Mouse (Mus musculus): Measurements from ENCODE around the gene Lsm3. TPM values are rescaled to one million over a fixed set of nuclear protein-coding genes. Genes with fewer than 3 reads are reported as not detected.
A peak's percentile ranks its signal among the peaks of the same experiment; 100 is the strongest.
"Not testable (repeated sequence)": the region's sequence is repeated elsewhere in the genome, so short reads cannot be mapped to it uniquely, and the experiment has no call there.

Gene Lsm3
- 27.8 and 35.8 TPM in 2 replicates for polyA plus RNA-seq (2012; rRNA removed)

DNA sequence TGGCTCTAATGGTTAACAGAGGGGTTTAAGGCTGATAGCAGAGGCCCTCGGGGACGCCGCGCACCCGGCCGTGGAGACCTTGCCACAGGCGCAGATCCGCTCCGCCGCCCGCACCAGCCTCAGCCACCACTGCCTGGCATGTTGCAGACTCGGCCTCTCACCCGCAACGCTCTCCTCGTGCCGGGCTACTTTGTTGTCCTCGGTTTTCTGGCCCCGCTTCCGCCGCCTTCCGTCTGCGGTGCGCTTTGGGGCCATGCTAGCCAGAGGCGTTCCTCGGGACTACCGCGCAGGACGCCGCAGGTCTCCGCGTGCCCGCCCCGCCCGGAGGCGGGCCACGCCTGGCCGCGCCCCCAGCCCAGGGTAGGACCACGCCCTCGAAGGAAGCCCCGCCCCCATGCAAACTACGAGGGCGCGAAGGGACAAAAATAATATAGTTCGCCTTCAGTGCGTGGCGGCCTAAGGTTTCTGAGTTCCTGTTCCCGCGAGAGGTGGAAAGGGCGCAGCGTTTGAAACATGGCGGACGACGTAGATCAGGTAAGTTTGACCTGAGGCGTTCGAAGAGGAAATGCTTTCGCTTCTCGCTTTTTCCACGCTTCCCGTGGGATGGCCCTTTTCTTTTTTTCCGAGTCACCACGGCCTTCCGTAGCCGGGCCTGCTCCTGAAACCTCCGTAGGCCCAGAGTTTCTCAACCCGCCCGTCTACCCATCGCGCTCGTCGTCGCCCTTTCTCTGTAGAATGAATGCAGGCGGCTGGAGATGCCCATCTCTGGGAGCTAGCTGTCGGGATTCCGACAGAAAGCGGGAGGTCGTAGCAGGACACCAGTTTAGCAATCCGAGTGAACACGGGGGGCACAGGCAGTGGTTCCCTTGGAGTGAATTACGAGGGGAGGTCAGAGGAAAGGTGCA is at the start of gene Lsm3, which contains the start of gene Xpc:
TSS of gene Lsm3 (plus strand) at position 384 of the 905 bp plus-strand sequence.
TSS of gene Xpc (minus strand) at position 344 of the 905 bp plus-strand sequence.
- peak; percentile 75 for DNase-seq (ENCODE audit: low read depth)

DNA sequence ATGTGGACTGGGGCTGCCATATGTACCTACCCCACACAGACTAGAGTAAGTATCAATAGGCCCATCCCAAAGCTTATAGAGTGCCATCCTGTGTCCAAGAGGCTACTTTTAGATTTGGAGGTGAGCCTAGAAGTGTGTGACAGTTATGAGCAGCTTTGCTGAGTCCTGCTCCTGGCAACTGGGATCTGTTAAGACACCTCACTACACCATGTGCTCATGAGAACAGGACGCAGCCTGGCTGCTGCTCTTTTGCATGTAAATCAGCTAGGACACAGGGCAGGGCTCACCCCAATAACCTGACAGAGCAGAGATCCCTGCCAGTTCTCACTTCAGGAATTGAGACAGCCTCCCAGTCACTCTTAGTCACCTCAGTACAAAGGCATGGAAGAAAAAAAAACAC is 48.6 kb upstream of the Lsm3 start:
- DNase-seq (ENCODE audit: low read depth): no peak

DNA sequence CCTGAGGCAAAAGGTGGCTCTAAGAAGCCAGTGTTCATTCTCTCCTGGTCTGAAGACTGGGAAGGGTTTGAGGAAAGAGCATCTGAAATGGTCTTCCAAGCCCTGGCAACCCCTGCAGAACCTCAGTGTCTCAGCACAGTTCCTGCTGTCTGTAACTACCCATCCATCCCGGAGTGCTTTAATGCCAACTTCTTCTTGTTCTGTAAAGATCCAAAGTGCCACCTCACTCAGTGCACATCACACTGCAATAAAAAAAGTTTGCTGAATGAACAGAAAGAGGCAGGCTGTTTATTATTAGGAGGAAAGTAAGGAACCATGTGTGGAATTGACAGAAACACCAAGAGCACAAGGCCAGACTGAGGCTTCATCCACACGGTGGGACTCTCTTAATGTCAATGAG is 45.0 kb upstream of the Lsm3 start:
- DNase-seq (ENCODE audit: low read depth): no peak

DNA sequence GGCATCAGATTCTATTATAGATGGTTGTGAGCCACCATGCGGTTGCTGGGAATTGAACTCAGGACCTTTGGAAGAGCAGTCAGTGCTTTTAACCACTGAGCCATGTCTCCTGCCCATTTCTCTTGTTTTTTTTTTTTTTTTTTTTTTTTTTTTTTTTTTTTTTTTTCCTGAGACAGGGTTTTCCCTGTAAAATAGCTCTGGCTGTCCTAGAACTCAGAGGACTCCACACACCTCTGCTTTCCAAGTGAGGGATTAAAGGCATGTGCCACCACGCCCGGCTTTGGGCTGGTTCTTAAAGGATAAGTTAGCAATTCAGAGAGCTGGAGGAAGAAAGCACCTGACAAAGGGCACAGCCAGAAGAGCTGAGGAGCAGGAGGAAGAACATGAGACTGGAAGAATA is 44.3 kb upstream of the Lsm3 start:
- not testable (repeated sequence) for DNase-seq (ENCODE audit: low read depth)

DNA sequence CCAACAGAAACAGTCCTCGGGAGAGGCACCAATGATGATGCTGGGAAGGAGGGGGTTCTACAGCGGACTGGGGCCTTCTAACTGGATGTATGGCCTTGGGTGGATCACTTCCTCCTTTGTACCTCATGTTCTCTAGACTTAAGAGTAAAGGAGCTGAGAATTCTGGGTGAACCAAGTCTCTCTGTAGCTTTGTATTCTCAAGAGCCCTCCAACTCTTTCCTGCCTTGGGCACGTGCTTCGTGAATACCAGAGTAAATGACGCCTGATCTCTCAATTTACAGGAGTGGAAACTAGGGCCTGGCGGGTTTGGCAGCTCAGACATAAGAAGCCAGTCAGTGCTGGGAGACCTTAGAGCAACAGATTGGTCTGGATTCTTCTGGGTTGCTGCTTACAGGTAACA is 43.4 kb upstream of the Lsm3 start:
- DNase-seq (ENCODE audit: low read depth): no peak

DNA sequence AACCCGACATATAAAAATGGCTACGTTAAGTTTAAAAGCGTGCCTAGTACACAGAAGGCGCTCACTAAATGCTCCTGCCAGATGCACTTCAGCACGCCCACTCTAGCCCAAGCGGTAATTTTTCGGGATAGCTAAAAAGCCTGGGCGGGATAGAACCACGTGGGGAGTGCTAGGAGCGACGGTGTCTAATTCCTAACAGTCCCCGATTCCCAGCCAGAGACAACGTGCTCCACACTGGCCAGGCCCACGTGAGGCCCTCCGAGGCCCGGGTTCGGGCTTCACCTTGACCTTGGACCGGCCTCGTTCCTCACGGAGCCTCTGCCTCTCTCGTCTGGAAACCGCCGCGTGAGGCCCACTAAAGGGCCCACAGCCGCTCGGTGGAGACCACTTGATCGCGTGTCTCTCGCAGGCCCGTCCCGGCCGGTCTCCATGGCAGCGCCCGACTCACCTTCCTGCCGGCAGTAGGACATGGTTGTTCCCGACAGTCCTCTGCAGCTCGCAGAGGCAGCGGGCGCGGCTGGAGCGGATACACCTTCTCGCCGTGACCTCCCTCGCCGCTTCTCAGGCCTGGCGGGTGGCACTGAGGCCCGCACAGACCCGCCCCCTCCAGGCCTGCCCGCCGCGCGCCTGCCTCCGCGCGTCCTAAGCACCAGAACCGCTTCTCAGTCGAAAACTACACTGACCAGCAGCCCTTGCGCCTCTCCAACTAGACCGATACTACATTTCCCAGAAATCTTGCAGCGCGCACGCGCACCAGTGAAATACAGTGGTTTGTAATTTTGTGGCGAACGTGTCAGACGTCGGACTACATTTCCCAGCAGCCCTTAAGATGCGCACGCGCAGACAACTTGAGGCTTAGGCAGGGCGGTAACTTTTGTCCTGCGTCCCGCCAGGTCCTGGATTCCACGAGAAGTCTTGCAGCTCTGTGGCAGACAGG is 42.6 kb upstream of the Lsm3 start, which contains the start of the genes Chchd4 and Tmem43:
TSS of gene Chchd4 (minus strand) at position 679 of the 937 bp plus-strand sequence.
TSS of gene Tmem43 (plus strand) at position 836 of the 937 bp plus-strand sequence.
- peak; percentile 92 for DNase-seq (ENCODE audit: low read depth)

DNA sequence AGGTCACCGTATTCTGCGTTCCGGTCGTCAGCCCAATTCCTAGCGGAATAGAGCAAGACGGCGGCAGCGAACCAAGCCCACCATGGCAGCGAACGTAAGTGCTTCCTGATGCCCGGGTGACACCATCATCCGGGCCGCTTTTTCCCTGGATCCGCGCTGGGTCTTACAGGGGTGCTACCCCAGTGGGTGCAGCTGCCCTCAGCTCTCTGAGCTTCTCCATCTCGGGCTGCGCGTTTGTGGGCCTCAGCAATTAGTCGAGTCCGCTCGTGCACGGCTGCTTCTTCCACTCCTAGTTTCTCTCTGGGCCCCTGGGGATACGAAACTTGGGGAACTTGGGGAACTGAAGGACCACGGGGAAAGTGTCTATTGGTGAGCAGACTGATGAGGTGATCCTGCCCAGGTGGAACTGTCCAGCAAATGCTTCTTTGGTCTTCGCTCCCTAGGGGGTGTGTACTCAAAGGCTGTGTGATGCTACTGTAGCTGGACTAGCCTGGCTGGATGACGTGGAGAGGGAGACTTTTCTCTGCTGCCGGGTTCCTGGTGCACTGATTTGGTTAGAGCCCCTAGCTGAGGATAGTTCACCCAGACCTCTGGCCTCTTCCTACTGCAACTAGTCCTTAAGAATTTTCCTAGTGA is 41.8 kb upstream of the Lsm3 start:
- no peak for DNase-seq (ENCODE audit: low read depth)

DNA sequence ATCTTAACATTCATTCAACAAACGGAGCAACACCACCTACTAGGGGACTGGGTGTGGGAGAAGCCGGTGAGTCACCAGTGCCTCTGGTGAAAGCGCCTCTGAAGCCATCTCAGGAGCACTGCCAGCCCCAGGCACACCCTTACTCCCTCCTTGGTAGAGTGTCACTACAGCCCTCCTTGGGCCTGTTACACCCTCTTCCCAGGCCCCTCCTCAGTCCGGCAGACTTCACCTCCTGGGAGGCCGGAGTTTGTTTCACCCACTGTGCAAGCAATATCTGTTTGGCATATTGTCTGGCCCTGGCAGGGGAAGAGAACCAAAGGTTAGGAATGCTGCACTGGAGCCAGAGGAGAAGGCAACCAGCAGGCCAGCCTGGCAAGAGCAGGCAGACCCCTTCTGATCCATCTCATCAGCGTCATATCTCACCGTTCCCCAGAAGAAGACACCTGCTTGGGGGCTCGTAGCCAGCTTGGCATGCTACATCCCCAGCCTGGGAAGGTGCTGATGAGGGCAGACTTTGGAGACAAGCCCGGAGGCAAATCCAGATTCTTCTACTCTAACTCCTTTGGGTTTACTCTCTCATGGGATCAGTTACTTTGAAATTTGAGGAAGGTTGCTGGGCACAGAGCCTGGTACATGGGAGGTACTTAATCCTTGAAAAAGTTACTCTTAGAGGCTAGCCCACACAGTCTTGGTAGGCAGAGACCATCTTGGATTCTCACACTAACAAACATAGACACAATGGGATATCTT is 41.1 kb upstream of the Lsm3 start:
- no peak for DNase-seq (ENCODE audit: low read depth)

DNA sequence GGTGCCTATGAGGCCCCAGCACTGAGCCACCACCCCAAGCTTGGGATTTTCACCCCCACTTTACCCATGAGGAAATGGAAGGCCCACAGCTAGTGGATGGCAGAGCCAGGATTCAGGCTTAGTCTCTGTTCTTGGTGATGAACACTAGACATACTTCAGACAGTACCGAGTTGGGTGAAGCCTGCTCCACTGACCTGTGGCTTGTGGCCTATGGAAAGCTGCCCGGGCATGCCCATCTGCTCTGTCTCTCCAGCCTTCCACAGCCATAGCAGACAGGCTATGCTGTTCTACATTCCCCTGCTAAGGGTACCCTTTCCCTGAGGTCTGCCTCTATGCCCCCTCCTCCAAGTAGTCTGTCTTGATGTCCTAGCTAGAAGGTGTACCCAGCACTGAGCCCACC is 39.2 kb upstream of the Lsm3 start:
- DNase-seq (ENCODE audit: low read depth): no peak

DNA sequence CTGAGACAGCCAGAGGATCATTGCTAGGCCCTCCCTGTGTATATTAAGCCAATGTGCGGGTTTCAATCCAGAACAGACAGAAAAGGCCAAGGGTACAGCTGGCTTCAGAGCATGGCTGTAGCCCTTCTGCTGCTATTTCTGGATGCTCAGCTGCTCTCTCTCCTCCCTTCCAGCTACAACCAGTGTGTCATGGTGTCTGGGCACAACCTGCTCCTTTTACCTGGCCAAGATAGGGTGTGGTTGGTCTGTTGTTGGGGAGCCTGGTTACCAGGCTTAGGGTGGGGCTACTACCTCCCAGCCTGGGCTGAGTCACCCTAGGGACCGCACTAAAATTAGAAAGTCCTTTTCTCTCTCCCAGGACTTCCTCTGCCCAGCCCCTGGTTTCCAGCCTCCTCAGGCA is 32.4 kb upstream of the Lsm3 start:
- no peak for DNase-seq (ENCODE audit: low read depth)

DNA sequence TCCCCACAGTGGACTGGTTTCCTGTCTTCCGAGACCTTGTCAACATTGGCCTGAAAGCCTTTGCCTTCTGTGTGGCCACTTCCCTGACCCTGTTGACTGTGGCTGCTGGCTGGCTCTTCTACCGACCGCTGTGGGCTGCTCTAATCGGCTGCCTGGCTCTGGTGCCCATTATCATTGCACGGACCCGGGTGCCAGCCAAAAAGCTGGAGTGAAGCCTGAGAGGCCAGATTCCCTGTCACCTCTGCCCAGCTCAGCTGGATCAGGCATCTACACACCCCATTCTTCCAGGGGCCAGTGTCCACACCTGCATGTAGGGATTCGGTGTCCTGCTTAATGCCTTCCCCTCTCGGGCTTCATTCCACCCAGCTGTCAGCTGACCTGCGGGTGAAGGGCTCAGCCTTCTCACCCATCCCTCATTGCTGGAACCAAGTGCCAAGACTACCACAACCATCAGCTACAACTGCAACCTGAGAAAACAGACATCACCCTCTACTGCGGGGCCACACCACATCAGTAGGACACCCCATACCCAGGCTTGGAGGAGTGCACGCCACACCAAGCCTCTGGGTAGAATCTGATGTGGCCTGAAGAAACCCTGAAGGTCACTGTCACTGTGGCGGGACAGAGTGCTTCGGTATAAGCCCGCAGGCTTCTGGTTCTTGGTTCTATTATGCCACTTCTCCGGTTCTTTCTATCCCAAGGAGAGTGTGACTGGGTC is 28.8 kb upstream of the Lsm3 start:
- DNase-seq (ENCODE audit: low read depth): no peak

DNA sequence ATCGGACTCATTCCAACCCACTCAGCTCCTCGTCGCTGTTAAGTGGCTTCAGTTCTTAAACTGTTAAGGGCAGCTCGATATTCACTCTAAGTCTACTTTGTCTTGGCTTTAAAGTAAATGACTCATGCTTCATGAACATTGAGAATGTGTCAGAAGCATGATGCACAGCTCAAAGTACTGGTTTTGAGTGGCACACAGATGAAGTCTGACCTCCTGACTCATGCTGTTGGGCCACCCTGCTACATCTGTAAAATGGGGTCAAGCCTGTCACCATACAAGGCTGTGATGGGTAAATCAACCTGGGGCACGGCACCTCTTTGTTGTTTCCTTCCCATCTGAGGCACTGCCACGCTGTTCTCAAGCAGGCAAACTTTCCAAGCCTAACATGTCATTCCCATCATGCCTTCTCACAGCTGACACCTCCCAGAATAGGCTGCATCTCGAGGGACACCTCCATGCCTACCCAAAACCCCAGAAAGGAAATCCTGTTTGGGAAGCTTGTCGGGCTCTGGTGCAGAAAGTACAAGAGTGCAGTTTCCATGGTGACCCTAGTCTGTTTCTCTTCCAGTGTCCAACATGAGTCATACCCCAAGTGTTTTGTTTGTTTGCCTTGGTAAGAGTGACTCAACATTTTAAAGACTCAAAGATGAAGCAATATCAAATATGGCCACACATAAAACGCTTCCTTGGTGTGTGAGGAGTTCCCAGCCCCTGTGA is 27.1 kb upstream of the Lsm3 start:
- no peak for DNase-seq (ENCODE audit: low read depth)

DNA sequence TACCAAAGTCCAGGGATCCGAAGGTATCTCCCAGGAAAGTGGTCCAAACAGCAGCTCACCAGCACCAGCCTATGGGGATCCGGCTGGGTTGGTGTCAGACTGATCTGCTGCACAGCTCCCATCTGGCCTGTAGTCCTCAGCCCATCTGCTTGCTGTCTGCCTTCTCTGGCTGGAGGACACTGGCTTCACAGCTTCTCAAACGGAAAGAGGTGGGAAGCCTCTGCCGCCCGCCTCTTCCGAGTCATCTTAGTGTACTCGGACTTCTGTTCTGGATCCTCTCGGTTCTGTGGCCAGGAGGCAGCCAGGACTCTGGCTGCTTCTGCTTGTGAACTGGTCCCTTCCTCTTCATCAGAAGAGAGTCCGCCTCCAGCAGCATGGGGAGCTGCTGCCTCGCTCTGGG is 25.9 kb upstream of the Lsm3 start:
- DNase-seq (ENCODE audit: low read depth): no peak

DNA sequence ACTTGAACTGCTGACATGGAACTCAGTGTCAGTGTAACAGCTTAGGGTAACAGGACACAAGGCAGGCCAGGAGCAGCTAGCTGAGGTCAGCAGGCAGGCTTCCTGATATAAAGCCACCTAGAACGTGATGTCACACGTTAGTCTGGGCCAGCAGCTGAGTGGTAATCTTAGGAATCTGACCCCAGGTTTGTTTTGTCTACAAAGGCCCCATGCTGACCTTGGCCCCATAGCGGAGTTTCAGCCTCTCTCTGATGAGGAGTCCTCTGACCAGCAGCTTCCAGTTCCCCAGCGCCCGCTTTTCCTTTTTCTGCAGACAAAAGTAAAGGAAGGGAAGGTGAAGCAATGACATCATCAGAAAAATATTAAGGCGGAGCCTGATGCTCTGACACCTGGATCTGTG is 24.7 kb upstream of the Lsm3 start:
- DNase-seq (ENCODE audit: low read depth): no peak

DNA sequence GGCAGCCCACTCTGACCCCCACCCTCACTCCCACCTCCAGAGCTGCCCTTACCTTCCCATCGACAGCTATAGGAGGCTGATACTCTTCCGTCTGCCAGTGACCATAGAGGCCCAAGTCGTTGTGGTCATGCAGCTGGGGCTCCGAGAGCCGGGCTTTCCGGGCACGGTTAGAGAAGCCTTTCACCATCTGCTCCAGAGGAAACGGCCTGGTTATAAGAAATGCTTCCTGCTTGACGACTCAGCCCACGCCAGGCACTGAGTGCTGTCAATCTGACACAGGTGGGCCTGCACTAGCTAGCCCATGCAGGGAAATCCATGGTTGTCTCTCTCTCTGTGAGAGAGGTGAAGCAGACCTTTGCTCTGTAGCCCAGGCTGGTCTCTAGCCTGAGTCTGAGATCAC is 22.7 kb upstream of the Lsm3 start:
- no peak for DNase-seq (ENCODE audit: low read depth)

DNA sequence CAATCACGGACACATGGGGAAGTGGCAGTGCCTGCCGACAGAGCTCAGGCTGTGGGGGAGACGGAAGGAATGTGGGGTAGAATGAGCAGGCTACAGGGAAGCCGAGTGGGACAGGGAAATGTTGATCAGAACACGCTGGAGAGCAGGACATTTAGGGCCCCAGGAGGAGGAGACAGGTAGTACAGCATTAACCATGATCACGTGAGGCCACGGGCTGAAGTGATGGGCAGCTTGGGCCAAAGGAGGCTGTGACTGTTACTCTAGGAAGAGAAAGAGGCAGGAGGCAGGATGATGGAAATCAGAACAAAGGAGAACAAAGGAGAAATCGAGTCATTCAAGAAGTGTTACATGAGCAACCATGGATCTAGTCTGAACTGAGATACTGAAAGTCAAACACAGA is 21.2 kb upstream of the Lsm3 start:
- DNase-seq (ENCODE audit: low read depth): no peak

DNA sequence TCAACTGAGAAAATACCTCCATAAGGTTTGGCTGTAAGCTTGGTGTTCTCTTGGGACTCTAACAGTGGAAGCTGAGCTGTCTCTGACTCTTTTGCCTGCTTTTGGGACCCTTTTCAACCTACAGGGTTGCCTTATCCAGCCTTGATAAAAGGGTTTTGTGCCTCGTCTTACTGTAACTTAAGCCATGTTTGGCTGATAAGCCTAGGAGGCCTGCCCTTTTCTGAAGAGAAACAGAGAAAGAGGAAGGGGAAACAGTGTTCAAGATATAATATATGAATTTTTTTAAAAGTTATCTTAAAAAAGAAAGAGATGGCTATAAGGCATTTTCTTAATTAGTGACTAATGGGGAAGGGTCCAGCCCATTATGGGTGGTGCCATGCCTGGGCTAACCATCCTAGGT is 12.4 kb upstream of the Lsm3 start:
- DNase-seq (ENCODE audit: low read depth): no peak

DNA sequence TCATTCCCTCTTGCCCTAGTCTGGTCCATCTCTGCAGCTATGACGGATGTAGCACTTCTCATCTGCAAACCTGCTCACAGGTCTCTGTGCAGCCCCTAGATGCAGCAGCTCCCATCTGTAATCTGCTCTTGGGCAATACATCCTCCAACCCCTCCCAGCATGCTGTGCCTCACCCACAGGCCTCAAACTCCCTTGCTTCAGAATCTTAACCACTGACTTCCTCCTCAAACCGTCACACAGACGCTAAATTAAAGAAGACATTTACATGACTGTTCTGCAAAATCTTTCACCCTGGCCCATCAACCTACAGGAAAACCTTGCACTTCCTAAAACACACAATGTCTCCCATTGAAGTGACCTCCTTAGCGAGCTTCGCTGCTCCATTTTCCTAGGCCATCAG is 9.7 kb upstream of the Lsm3 start:
- no peak for DNase-seq (ENCODE audit: low read depth)

DNA sequence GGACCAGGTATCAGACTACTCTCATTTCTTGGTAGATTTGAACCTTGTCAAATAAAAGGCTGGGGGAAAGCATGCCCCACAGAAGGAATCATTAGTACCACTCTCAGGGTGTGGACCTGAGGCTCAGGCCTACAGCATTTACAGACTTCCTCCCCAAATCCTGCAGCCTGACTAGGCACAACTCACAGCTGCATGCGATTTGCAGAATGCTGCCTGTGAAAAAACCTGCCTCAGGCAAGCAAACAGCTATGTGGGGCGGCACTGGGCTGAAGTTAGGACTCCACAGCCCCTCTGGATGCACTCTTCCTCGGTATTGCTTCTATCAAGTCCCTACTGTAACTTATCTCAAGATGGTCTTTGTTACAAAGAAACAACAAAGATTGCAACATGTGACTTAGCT is 7.7 kb upstream of the Lsm3 start:
- DNase-seq (ENCODE audit: low read depth): no peak

DNA sequence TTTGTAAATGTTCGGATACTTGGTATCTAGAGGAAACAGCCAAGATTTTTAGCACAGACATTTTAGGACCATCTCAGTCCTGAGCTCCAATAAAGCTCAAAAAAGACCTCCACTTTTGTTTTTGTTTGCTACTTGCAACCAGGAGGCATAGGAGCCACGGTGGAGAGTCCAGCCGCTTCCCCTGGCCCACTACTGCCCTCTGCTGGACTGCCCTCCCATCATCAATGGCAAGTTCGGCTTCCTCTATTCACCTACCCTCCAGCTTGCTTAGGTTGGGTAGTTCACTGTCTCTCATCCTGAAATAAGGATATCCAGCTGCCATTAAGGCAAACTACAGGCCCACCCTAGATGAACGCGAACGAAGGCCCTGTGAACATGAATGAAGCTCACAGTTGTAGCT is 6.4 kb upstream of the Lsm3 start:
- no peak for DNase-seq (ENCODE audit: low read depth)

All from gonadal fat pad, adult 2 months (tissue).